Mouse (Mus musculus) thymus, adult 2 months (tissue): Measurements from ENCODE around the gene Ankra2. TPM values are rescaled to one million over a fixed set of nuclear protein-coding genes. Genes with fewer than 3 reads are reported as not detected.

Experiments used
- DNase-seq: peaks from one replicate; pipeline ENCODE4 v3.0.0; 2021
- H3K27ac ChIP-seq: fragments of 200-500 bp; 2 replicates; pipeline ENCODE4 v1.5.1; 2012; ENCODE audit warnings: low read length, control low read depth; ENCODE audit not compliant: control insufficient read depth, insufficient read depth
- H3K27me3 ChIP-seq: fragments of 200-500 bp; 2 replicates; pipeline ENCODE4 v1.6.1; 2012; ENCODE audit warnings: mild to moderate bottlenecking, low read length, moderate library complexity, mixed read lengths; ENCODE audit not compliant: control insufficient read depth, insufficient read depth
- H3K36me3 ChIP-seq: fragments of 200-500 bp; 2 replicates; pipeline ENCODE4 v1.6.1; 2012; ENCODE audit warnings: mild to moderate bottlenecking, low read length, moderate library complexity; ENCODE audit not compliant: control insufficient read depth, insufficient read depth
- H3K4me1 ChIP-seq: fragments of 200-500 bp; replicated peaks from 2 replicates; pipeline ENCODE4 v1.6.1; 2012; ENCODE audit warnings: low read length; ENCODE audit not compliant: control insufficient read depth, insufficient read depth
- H3K4me3 ChIP-seq: fragments of 200-500 bp; 2 replicates; pipeline ENCODE4 v1.5.1; 2012; ENCODE audit warnings: mild to moderate bottlenecking, low read length, control low read depth, moderate library complexity; ENCODE audit not compliant: control insufficient read depth, insufficient read depth
- CTCF ChIP-seq: fragments of 200-500 bp; IDR thresholded peaks from 2 replicates; pipeline ENCODE4 v1.5.1; 2012; ENCODE audit warnings: mild to moderate bottlenecking, control low read depth, low read length, moderate library complexity, borderline replicate concordance; ENCODE audit not compliant: control insufficient read depth, poor library complexity, insufficient read depth; ENCODE audit errors: extremely low read depth
- POLR2A ChIP-seq: fragments of 200-500 bp; IDR thresholded peaks from 2 replicates; pipeline ENCODE4 v1.6.1; 2012; ENCODE audit warnings: mild to moderate bottlenecking, low read length, control low read depth, moderate library complexity; ENCODE audit not compliant: control insufficient read depth, poor library complexity, insufficient read depth; ENCODE audit errors: extremely low read depth
- WGBS: fragments of 180-500 bp; shearing (Covaris S2); methylation state at CpG from one replicate; pipeline ENCODE4 v1.1.7; 2018; 5-methylcytosine and 5-hydroxymethylcytosine counted together
- polyA plus RNA-seq: library from polyadenylated mRNA; depleted of rRNA; stranded (reverse); fragments of >200 nt; gene quantifications from 2 replicates; pipeline ENCODE4 v1.2.3, GENCODE M21; 2012

Gene Ankra2
- polyA plus RNA-seq, 1 experiment = 18.9 TPM

DNA sequence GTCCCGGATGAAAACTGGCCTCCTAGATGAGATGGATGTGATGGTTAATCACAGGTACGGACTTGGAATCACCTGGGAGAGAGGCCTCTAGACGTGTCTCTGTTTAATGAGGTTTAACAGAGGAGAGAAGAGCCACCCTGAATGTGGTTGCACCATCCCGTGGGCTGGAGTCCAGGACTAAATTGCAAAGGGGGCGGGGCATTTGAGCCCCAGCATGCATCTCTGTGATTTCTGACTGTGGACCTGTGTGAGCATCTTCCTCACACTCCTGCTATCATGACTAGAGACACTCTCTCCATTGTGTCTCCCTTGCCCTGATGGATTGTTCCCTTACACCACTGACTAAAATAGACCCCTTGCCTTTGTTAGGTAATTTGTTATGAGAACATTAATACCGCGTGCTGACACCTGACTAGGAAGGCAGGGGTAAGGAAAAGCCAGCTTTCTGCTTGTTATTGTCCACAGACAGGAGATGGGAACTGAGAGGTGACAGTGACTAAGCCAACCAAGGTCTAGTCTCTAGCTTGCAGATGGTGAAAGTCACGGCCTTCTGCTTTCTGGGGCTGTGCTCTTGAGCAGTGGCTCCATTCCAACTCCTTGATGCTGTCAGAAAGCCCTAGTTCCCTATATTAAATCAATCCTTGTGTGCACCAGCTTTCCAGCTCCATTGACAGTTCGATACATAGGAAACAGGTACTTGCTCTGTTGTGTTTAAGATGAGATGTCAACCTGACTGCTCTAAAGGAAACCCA lies 21.2 kb upstream of the Ankra2 start:
- no peak for DNase-seq
- no peak for TF ChIP-seq CTCF
- TF ChIP-seq POLR2A = no peak
- H3K36me3 ChIP-seq = no peaks in the 10 kb centered on the region
- H3K27me3 ChIP-seq = no peaks in the 10 kb centered on the region
- H3K27ac ChIP-seq = no peak overlapping the region
- peaks cover 2% of the 10 kb centered on the region; the same call in 1 of the 2 replicates for H3K4me1 ChIP-seq
- no peak overlapping the region for H3K4me3 ChIP-seq
- 64% methylated on average over 9 of the region's 9 CpGs for WGBS

GRCm38 (mm10) chr13:98244571-98245350 lies 18.1 kb upstream of the Ankra2 start:
- TF ChIP-seq POLR2A (no peak), CTCF (no peak)
- peaks cover 2% of the 10 kb centered on the region; the same call in 1 of the 2 replicates for H3K4me1 ChIP-seq
- H3K36me3 ChIP-seq = peaks cover 20% of the 10 kb centered on the region
- 85% methylated on average over 5 of the region's 5 CpGs for WGBS
- H3K27me3 ChIP-seq = no peaks in the 10 kb centered on the region
- DNase-seq = no peak
- no peak overlapping the region for H3K27ac ChIP-seq
- no peak overlapping the region for H3K4me3 ChIP-seq

GRCm38 (mm10) chr13:98245386-98245785 lies 17.5 kb upstream of the Ankra2 start:
- Histone ChIP-seq H3K4me1 (peaks cover 2% of the 10 kb centered on the region; the same call in 1 of the 2 replicates), H3K4me3 (no peak overlapping the region), H3K27ac (no peak overlapping the region), H3K27me3 (no peaks in the 10 kb centered on the region), H3K36me3 (peaks cover 26% of the 10 kb centered on the region)
- no peak for DNase-seq
- 81% methylated on average over 7 of the region's 7 CpGs for WGBS
- TF ChIP-seq POLR2A (no peak), CTCF (no peak)

GRCm38 (mm10) chr13:98249594-98249993 lies 13.3 kb upstream of the Ankra2 start:
- 97% methylated on average over 10 of the region's 10 CpGs for WGBS
- Histone ChIP-seq H3K27me3 (no peaks in the 10 kb centered on the region), H3K36me3 (peaks cover 65% of the 10 kb centered on the region), H3K4me3 (no peak overlapping the region), H3K27ac (no peak overlapping the region), H3K4me1 (peaks cover 2% of the 10 kb centered on the region; the same call in 1 of the 2 replicates)
- no peak for DNase-seq
- TF ChIP-seq CTCF = no peak
- TF ChIP-seq POLR2A = no peak

- WGBS = 93% methylated on average over 9 of the region's 9 CpGs
- H3K4me3 ChIP-seq = no peak overlapping the region
- H3K27ac ChIP-seq = no peak overlapping the region
- H3K27me3 ChIP-seq = no peaks in the 10 kb centered on the region
- no peaks in the 10 kb centered on the region for H3K4me1 ChIP-seq
- no peak for DNase-seq
- no peak for TF ChIP-seq CTCF
- TF ChIP-seq POLR2A = no peak
- H3K36me3 ChIP-seq = peaks cover 74% of the 10 kb centered on the region
Observed at GRCm38 (mm10) chr13:98254921-98255320, 8.0 kb upstream of the Ankra2 start.

DNA sequence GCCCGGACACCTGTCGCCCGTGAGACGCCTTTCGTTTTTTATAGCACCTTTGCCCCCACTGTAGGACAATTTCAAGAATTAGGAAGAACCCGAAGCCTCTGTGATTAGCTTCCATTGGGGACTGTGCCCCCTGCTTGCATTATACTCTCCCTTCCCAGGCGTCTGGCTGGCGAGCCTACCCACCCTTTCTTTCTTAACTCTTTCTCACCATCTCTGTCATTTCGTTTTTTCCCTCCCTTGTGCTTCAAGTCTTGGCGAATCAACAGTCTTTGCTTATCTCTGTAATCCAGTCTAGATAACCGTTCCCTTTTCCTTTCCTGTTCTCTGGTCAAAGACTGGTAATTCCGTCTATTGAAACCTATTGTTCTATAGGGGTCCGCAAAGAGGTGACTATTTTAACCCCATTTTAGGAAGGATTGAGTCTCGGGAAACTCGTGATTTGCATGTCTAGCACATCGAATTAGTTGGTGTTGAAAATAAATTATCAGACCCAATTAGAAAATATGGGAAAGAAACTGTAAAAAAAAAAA lies 649 bp downstream of the Ankra2 start:
- WGBS = 1% methylated on average over 16 of the region's 16 CpGs

More for the DNA sequence above, 649 bp downstream of the Ankra2 start:
- no peak overlapping the region for H3K27ac ChIP-seq
- H3K36me3 ChIP-seq = peaks cover 13% of the 10 kb centered on the region; the same call in 1 of the 2 replicates
- H3K27me3 ChIP-seq = no peaks in the 10 kb centered on the region
- TF ChIP-seq CTCF = no peak
- TF ChIP-seq POLR2A = no peak
- DNase-seq = no peak
- peak overlapping the region; percentile 99 for H3K4me3 ChIP-seq
- peaks cover 7% of the 10 kb centered on the region; the same call in 1 of the 2 replicates for H3K4me1 ChIP-seq
